Mouse (Mus musculus): ENCODE data around the gene Pin1.
"Not testable (repeated sequence)": the region's sequence is repeated elsewhere in the genome, so short reads cannot be mapped to it uniquely, and the experiment has no call there.

The Pin1 gene

DNA sequence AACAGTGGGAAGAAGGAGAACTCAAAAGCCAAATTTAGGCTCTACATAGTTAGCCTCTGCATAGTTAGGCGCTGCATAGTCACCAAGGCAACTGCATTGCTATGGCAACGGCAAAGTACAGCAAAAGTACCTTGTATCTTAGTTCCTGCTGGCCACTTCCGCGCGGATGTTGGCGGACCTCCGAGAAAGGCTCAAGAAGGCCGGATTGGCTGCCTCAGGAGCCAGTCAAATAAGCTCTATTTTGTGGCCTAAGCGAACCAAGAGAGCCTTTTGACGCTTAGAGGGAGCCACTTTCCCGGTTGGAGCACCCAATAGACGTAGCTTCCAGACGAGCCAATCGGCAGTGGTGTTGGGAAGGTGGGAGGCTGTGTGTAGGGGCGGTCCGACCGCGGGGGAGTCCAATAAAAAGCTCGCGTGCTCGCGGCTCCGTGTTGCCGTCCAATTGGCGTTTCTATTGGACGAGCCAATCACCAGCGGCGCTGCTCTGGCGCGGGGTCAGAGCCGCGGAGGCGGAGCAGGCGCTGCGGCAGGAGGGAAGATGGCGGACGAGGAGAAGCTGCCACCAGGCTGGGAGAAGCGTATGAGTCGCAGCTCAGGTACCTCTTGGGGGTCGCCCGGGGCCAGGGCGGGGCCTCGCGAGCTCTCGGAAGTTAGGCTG, at the start of gene Pin1:
TSS of gene Pin1 (plus strand) at position 494 of the 658 bp plus-strand sequence.
- peak; percentile 99 for DNase-seq

DNA sequence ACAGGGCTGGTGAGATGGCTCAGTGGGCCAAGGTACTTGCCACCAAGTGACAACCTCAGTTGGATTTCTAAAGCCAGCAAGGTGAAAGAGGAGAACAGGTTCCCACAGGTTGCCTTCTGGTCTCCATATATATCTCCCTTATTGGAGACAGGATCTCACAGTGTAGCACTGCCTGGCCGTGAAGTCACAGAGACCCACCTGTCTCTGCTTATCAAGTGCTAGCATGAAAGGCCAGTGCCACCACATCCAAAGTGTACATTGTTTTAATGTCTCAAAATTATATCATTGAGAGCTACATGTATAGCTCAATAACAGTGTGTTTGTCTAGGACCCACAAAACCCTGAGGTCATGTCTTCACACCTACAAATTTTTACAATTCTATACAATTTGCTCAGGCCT, 45.6 kb upstream of the Pin1 start:
- no peak for DNase-seq

DNA sequence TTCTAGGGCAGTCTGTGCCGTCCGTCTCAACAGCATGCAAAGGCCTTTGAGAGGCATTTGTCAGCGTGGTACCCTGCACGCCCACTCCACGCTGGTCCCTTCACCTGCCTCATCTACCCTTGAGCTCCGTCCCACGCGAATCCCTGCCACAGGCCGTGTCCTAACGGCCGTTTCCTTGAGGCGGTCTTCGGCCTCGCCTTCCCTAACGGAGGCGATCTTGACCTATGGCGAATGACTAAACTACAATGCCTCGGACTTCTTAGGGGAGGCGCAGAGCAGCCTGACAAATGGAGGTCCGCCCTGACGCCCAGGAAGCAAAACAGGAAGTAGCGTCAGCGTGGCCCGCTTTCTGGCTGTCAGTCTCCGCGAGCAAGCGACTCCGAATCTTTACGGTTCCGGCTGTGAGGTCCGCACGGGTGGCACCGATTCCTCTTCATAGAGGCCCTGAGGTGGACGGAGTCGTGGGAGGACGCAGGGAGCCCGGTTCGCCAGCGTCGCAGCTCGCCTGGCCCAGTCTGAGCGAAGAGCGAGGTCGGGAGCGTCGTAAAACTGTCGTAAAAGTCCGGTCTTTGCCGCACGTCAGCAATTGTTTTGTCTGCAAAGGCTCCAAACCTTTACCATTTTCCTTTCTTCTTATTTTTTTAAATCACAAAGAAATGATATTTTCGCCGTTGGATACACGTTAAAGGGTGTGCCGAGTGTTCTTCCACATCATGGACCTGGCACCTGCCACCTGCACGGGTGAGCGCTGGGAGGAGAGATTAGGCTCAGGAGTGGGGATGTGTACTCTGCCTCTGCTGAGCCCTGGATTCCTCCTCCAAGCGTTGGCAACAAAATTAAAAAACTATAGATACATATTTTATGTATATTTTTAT, 44.6 kb upstream of the Pin1 start:
- DNase-seq = peak; percentile 92

DNA sequence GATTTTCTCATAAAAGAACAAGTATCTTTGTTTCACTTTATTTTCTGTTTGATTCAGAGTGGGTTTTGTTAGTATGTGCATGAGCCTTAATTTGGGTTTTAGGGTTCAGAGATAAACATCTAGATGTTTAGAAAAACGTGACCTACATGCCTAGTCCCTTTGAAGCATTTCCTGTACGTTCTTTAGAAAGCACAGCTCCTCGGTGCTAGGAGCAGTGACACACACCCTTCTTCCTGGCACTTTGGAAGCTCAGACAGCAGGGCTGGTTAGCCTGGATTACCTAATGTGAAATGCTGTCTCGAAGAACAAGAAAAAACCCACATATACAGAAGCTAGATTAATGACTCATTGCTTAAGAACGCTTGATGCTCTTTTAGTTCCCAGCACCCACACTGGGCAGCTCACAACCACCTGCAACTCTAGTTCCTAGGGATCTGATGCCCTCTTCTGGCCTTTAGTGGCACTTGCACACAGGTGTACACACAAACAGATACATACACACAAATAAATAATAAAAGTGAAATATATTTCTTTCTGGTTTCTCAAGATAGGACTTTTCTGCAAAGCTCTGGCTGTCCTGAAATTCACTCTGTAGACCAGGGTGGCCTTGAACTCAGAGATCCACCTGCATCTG, 41.9 kb upstream of the Pin1 start:
- DNase-seq = no peak

- no peak for DNase-seq
Measured at GRCm38 (mm10) chr9:20611976-20612375, 39.9 kb upstream of the Pin1 start.

DNA sequence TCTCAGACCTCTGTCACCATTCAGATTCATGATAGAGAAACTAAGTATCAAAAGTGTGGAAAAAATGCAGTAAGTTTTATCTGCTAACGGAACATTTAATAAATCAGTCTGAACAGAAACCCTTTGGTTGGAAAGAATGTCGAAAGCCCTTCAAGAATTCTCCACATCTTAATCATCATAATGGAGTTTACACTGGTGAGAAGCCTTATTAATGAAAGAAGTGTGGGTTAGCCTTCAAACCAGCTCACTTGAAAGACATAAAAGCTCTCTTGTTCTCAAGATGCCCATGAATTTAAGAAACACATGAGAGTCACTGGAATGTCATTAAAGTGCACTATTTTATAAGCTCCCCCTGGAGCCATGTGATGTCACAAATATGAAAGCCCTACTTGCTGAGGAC, 35.2 kb upstream of the Pin1 start:
- no peak for DNase-seq

GRCm38 (mm10) chr9:20631332-20631731, 20.6 kb upstream of the Pin1 start:
- no peak for DNase-seq

GRCm38 (mm10) chr9:20635676-20636075, 16.2 kb upstream of the Pin1 start:
- DNase-seq = not testable (repeated sequence)

GRCm38 (mm10) chr9:20636256-20636655, 15.6 kb upstream of the Pin1 start:
- no peak for DNase-seq

GRCm38 (mm10) chr9:20636790-20637189, 15.1 kb upstream of the Pin1 start:
- no peak for DNase-seq

- no peak for DNase-seq
Measured at GRCm38 (mm10) chr9:20638552-20638951, 13.3 kb upstream of the Pin1 start.

GRCm38 (mm10) chr9:20639486-20639885, 12.4 kb upstream of the Pin1 start:
- no peak for DNase-seq

- no peak for DNase-seq
Measured at GRCm38 (mm10) chr9:20641501-20641900, 10.4 kb upstream of the Pin1 start.

DNA sequence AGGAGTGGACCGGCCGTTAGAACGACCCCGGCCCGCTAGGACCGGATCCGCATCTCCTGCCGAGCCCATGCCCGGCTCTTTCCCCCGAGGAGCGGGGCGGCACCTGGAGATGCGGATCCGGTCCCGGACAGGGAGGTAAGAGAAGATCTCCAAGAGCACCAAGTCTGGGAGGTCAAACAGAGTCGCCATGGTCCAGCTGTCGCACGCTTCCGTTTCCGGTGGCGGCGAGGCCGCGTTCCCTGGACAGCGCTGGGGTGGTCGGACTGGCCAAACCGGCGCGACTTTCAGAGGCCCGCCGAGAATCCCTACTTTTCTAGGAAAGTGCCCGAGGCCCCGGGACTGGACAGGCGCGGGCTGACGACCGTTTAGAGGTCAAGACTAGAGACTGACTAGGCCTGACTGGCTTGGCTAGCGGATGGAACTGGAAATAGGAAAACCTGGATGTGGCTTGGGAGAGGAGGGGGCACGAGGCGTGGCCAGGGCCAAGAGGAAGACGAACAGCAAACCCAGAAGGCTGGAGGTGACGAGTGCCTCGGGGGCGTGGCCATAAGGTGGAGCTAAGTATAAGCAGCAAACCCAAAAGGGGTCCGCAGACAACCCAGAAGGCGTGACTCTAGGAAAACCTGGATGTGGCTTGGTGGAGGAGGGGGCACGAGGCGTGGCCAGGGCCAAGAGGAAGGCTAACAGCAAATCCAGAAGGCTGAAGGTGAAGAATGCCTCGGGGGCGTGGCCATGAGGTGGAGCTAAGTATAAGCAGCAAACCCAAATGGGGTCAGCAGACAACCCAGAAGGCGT, 9.6 kb upstream of the Pin1 start, which contains the start of gene Ubl5:
TSS of gene Ubl5 (plus strand) at position 778 of the 795 bp plus-strand sequence.
- DNase-seq = peak; percentile 77

GRCm38 (mm10) chr9:20642896-20643466, 8.9 kb upstream of the Pin1 start:
- DNase-seq = peak; percentile 82

DNA sequence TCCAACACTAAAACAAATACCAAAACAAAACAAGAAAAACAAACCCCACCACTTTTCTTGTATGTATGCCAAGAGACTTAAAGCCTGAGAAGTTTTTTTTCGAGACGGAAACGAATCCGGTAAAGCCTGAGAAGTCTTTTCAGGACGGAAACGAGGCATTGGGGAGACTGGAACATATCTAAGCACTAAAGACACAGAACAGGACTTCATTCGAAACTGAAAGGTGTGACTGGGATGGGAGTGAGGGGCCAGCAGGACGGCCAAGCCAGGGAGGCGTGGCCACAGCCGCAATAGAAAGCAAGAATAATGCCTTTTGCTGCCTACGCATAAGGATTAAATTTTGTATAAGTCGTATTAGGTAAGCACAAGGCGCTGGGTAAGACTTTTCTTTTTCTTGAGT, 8.1 kb upstream of the Pin1 start:
- no peak for DNase-seq

- DNase-seq = peak; percentile 86
Measured at GRCm38 (mm10) chr9:20644360-20645081, 7.4 kb upstream of the Pin1 start, which contains the start of gene Fbxl12. Gene Fbxl12, minus strand, starts transcription at chr9:20644767.

DNA sequence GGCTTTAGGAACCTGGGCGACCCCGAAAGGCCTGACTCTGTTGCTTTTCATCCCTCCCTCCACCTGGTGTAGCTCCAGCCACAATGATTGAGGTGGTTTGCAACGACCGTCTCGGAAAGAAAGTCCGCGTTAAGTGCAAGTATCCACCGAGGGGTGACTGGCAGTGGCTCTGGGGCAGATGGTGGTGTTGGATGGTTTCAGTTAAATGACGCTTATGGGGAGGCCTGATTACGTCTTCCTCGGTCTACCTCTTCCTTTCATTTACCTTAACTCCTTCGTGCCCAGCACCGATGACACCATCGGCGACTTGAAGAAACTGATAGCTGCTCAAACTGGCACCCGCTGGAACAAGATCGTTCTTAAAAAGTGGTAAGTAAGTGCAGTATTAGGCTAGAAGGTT, 6.8 kb upstream of the Pin1 start:
- DNase-seq = no peak

- no peak for DNase-seq
Measured at GRCm38 (mm10) chr9:20652260-20652658, 364 bp downstream of the Pin1 start.

DNA sequence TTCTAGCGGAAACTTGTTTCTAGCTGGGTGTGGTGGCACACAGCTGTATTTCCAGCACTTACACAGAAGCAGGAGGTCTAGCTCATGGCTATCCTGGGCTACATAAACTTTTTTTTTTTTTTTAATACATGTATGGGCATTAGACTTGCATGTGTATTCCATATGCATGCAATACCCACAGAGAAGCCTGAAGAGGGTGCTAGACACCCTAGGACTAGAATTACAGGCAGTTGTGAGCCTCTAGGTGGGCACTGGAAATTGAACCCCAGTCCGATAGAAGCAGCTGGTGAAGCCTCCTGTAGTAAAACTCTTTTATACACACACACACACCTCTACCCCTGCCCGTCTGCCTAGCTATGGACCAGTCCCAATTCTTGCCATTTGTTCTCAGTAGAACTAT, 2.0 kb downstream of the Pin1 start:
- no peak for DNase-seq

DNA sequence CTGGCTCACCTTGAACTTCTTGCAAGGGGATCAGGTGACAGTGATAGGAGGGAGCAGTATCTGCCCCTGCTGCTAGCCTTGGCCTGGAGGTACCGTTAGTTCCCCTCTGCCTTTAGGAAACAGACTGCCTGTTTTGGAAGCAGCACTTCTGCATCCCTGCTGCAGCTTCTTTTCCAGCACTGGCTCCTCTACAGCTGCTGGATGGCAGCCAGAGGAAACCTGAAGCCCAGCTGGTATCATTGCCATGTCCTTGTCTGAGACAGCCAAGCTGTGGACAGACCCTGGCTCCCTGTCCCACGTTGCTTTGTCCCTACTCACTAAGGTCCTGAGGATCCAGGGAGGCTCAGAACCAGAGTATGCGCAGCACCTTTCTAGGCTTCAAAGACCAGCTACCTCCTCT, 5.7 kb downstream of the Pin1 start:
- no peak for DNase-seq

GRCm38 (mm10) chr9:20662325-20662724, 10.4 kb downstream of the Pin1 start:
- peak; percentile 66 for DNase-seq

All from kidney, adult 18-20 months (tissue).